Mouse (Mus musculus) brain, adult 2 months (tissue): ENCODE results near the gene Gm15517.
"Not testable (repeated sequence)": the region's sequence is repeated elsewhere in the genome, so short reads cannot be mapped to it uniquely, and the experiment has no call there.

Experiments used
- DNase-seq: peaks from one replicate; pipeline ENCODE4 v3.0.0; 2011; ENCODE audit warnings: low read depth, low spot score

The Gm15517 gene

GRCm38 (mm10) chr7:44261147-44261546, at the start of gene Gm15517:
Gene Gm15517 (plus strand): TSS chr7:44261447.
- no peak for DNase-seq

GRCm38 (mm10) chr7:44215645-44216044, 45.6 kb upstream of the Gm15517 start, which contains the start of gene Klk1b5:
Gene Klk1b5 (plus strand): TSS chr7:44215945.
- DNase-seq, result no peak

DNA sequence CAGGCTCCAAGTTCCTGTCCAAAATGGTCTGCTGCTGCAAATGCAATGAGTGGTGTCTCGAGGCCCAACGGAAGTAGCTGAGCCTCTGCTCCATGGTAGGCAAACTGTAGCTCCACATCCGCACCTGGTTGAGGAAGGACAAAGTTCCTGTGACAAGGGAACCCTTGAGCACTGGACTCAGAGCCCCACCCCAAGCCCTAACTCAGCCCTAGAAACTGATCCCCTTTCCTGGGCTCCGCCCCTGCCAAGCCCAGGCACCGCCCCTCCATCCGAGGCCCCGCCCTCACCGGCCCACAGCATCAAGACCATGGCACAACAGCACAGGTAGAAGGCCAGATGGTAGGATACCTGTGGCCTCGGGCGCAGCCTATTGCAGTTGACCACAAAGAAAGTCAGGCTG, 39.6 kb upstream of the Gm15517 start:
- DNase-seq, result not testable (repeated sequence)

- DNase-seq, result not testable (repeated sequence)
Measured at GRCm38 (mm10) chr7:44222335-44222734, 38.9 kb upstream of the Gm15517 start.

DNA sequence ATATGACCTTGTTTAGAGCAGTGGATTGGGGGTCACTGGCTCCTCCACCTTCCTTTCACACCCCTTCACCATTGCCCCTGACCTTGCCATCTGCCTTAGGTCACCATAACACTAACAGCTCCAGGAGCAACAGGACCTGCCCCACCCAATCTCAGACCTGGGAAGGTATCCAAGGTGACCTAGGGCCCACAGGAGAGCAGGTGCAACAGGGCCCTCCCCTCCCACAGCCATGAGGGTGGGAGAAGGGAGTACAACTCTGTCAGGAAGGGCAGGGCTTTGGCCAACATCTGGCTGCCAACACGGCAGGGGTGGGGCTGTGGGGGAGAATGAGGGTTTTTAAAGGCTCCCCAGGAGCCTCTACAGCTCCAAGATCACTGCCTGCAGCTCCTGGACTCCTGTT, 36.2 kb upstream of the Gm15517 start, which contains the start of gene Klk1:
Klk1 (plus strand) TSS at position 285 of the 400 bp plus-strand sequence.
- DNase-seq, result no peak

DNA sequence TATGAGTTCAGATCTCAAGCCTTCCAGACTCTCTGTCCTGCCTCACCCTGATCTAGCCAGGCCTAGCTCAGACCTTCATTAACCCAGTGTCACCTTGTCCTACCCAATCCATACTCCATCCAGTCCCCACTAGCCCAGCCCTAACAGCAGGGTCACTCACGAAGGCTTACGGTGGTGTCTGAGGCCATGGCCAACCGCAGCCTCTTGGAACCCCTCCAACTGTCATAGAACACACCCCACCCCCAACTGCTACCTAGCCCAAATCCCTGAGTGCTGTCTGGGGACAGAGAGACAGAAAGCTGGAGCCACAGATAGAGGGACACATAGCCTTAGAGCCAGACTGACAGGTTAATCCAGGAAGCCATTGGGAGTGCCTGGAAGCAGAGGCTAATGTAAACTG, 25.3 kb upstream of the Gm15517 start, which contains the start of gene Gm36864:
Gm36864 (plus strand) TSS at position 269 of the 400 bp plus-strand sequence.
- no peak for DNase-seq

GRCm38 (mm10) chr7:44239913-44240312, 21.3 kb upstream of the Gm15517 start:
- no peak for DNase-seq

GRCm38 (mm10) chr7:44240712-44241111, 20.5 kb upstream of the Gm15517 start:
- DNase-seq, result no peak

- peak; percentile 58 for DNase-seq
Measured at GRCm38 (mm10) chr7:44241163-44241562, 20.1 kb upstream of the Gm15517 start.

DNA sequence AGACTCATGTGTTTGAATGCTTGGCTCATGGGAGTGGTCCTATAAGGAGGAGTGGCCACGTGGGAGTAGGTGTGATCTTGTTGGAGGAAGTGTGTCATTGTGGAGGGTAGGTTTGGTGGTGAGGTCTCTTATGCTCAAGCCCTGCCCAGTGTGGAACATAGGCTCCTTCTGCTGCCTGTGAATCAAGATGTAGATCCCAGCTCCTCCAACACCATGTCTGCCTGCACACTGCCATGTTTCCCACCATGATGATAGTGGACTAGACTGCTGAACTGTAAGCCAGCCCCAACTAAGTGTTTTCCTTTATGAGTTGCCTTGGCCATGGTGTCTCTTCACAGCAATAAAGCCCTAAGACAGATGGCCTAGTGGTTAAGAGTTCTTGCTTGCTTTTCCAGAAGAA, 17.2 kb upstream of the Gm15517 start:
- no peak for DNase-seq

DNA sequence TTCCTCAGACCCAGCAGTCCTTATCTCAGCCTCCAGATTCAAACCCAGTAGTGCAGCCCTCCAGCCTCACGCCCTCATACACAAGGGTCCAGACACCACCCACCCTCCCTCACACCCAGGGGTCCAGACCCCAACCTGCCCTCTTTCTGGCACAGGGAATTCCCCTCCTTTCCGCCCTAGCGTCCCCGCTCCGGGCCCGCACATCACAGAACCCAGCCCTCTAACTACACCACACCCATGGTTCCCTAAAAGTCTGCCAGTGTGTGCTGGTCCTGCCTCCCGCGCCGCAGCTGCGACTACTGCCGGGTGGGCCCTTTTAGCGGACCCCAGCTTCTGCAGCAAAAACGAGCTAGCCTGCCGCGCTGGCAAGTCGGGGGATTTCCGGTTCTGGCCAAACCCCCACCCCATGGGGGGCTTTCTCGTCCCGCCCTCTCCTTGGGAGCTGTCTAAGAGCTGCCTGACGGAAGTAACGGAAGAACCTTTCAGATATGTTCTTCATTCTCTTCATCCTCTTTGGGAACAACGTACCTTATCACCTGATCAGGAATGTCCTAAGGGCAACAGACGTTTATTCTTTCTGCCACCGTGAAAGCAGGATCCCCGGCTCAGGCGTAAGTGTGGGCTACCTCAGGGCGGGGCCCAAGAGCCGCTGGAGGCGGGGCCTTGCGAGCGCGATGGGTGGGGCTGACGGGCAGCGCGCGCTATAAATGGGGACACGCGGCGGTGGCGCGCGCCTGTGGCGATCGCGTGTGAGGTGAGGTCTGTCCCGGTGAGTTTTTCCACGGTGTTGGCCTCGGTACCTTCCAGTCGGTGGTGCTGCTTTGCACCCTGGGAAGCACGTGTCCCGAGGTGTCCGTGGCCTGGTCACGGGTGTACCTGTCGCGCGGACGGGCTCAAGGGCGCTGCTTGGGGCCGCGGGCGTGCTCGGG, 14.9 kb upstream of the Gm15517 start, which contains the start of the genes 1700028J19Rik and 2410002F23Rik:
1700028J19Rik (minus strand) TSS at position 641 of the 929 bp plus-strand sequence.
2410002F23Rik (plus strand) TSS at position 668 of the 929 bp plus-strand sequence.
- peak; percentile 94 for DNase-seq

GRCm38 (mm10) chr7:44246984-44247470, 14.2 kb upstream of the Gm15517 start:
- peak; percentile 78 for DNase-seq

- no peak for DNase-seq
Measured at GRCm38 (mm10) chr7:44247971-44248370, 13.3 kb upstream of the Gm15517 start.

- DNase-seq, result no peak
Measured at GRCm38 (mm10) chr7:44249248-44249647, 12.0 kb upstream of the Gm15517 start.

- not testable (repeated sequence) for DNase-seq
Measured at GRCm38 (mm10) chr7:44250732-44251275, 10.4 kb upstream of the Gm15517 start.

GRCm38 (mm10) chr7:44253023-44253616, 8.1 kb upstream of the Gm15517 start:
- no peak for DNase-seq

DNA sequence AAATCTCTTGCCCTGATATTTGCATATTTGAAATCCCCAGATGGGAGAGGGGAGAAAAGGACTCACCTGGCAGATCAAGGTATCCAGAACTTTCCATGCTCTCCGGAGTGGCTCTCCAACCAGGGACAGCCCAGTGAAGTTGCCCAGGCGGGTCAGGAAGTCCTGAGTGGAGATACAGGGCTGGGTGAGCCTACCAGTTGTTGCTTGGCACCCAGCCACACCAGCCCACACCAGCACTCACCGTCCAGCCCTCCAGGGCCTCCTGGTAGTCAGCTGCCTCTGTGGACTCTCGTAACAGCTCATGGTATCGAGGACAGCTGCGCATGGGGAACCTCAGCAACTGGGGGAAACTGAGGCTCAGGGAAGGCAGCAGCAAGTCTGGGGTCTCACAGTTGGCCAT, 6.3 kb upstream of the Gm15517 start:
- DNase-seq, result no peak

DNA sequence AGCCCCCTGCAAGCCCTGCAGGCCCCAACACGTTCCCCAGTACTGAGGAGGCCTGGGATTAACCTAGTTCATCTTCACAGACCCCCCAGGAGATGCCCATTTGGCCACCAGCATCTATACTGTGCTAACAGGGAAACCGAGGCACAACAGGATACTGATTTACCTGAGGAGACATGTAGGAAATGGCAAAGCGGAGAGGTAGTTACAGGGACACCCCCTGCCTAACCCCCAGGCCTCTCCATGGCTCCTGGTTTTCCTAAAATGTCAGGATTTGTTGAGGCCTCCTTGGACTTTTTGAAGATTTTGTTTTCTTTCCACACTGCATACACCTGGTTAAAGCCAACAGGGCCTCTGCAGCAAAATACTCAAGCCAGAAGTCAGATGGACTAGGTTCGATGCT, 4.0 kb upstream of the Gm15517 start, which contains the start of gene Acp4:
Acp4 (minus strand) TSS at position 101 of the 400 bp plus-strand sequence.
- no peak for DNase-seq

- DNase-seq, result no peak
Measured at GRCm38 (mm10) chr7:44260410-44260809, 837 bp upstream of the Gm15517 start.

DNA sequence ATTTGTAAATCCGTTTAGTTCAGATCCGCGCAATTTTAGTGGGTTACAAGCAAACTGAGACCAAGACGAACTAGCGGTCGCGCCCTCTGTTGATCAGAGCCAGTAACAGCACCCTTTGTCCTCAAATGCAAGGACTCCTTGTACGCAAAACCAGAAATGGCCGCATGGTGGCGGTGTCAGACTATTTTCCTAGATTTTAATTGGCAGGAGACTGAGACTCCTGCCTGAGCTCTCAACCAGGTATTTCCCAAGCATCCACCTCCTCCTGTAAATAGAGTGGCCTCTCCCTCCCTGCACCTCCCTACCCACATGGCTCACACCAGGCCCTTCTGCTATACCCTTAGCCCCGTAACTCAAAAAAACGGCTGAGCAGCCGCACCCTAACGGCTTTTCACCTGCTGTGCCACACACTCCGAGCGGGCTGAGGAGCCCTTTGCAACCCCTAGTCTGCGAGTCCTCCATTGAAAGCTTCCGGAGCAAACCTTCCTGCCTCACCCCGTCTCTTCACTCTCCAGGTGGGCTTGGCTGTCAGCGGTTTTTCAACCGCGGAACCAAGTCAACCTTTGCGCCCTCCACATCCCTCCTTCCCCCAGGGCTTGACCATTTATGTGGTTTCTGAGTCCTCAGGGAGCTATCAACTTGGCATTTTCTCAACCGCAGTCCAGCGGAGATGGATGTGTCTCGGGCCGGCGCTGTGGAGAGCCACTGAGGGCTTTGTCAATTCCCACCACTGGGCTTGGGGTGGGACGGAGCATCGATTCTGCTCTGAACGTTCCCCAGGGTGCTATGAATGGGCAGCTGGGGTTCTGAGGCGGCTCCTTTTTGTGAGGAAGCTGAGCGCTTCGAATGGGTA, 1.8 kb downstream of the Gm15517 start:
- DNase-seq, result peak; percentile 98

- no peak for DNase-seq
Measured at GRCm38 (mm10) chr7:44268117-44268516, 6.9 kb downstream of the Gm15517 start.
